Mouse (Mus musculus) heart, postnatal 36 days (tissue): ENCODE results near the gene Hilpda. TPM values are rescaled to one million over a fixed set of nuclear protein-coding genes. Genes with fewer than 3 reads are reported as not detected.

Experiments
- DNase-seq, 2 experiments: peaks; one replicate each; pipeline ENCODE4 v3.0.0; 2021 to 2022
- intact Hi-C: fragments of 180-260 bp; cut with DNase I; formaldehyde crosslinking; loops from one replicate; pipeline ENCODE4 v1.15.1; 2025
- total RNA-seq, 2 experiments: library from RNA; stranded (reverse); gene quantifications; 2 replicates each; pipeline ENCODE4 v1.2.3; 2021

The Hilpda gene
- total RNA-seq = 1 to 10 TPM; 4.4 to 5.7 TPM

DNA sequence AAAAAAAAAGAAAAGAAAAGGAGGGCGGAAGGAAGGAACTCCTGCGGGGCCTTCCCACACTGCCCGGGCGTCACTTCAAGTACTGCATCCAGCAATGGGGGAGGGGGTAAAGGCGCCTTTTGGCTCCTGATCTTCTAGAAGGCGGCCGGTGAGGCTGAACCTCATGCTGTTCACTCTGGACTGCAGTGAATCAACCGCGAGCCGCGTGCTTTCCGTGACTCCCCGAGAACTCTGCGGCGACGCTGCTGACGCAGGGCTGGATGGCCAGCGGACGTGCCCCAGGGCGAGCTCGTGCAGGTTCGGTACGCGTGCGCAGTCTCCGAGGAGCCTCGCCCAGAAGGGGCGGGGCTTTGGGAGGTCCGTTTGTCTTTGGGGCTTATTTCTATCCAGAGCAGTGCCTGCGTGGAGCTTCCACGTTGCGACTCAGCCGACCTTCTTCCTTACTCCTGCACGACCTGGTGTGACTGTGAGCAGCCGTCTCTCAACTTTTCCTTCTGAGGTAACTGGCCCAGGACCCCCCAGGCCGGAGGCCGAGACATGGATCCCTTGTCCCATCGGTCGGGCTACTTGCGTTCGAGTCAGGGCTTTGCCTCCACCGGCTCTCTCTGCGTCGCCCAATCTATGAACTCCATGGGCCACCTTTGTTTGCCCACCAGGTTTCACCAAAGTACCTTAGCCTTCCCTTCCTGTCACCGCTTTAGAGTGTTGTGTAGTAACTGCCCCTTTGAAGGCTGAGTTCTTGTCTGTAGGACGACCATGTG lies at the start of gene Hilpda:
Gene Hilpda, plus strand, starts transcription at position 177 of the 761 bp plus-strand sequence.
- DNase-seq = peak; percentile 90 to 93
- intact Hi-C loops = no loop called here

DNA sequence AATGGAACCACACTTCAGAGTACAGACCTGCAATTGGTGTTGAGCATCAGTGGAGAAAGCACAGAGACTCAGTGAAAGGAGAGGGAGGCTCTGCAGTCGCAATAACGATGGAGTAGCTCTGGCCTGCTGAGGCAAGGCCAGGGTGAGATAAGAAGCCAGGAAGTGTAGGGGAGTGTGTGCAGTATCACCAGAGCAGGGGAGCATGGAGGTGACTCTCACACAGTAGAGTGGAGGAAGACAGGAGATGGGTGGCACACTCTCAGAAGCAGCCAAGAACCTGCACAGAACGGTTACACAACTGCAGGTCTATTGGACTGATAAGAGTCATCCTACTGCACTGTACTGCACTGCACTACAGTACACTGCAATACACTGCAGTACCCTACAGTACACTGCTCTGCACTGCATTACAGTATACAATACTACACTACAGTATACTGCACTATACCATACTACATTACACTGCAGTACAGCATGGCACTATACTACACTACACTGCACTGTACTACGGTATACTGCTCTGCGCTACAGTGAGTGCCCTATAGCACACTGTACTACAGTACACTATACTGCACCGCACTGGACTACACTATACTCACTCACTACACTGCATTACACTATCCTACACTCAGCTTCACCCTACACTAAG lies 42.9 kb upstream of the Hilpda start:
- intact Hi-C loops = no loop called here
- DNase-seq = no peak

DNA sequence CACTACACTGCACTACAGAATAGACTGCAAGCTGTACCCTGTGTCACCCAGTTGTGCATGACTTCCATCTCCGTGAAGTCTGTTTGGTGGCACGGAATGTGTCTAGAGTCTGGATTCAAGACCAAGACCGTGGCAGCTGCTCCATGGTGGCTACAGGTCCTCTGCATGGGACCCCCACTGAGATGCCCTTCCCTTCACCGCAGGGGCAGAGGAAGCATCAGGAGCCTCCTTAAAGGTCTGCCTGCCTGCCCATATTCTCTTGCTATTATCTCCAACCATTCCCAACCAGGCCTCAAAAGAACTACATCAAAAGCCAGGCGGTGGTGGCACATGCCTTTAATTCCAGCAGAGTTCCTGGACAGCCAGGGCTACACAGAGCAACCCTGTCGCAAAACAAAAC lies 41.9 kb upstream of the Hilpda start:
- intact Hi-C loops = no loop called here
- no peak for DNase-seq

DNA sequence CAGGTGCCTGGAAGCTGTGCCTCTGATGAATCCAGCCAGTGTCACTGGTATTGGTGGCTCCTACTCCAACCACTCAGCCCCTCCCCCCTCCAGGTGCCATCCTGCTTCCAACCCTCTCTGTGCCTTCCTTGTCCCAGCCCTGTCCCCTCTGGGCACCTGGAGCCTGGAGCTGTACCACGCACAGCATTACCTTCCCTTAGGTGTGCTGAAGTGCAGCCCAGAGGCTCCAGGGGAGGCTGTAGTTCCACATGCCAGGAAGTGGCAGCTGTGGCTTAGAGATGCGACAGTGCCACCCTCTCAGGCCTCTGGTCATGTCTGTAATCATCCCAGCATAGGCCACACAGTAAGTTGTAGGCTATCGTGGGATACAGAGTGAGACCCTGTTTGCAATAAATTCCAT lies 40.5 kb upstream of the Hilpda start:
- DNase-seq = no peak
- intact Hi-C loops = no loop called here

DNA sequence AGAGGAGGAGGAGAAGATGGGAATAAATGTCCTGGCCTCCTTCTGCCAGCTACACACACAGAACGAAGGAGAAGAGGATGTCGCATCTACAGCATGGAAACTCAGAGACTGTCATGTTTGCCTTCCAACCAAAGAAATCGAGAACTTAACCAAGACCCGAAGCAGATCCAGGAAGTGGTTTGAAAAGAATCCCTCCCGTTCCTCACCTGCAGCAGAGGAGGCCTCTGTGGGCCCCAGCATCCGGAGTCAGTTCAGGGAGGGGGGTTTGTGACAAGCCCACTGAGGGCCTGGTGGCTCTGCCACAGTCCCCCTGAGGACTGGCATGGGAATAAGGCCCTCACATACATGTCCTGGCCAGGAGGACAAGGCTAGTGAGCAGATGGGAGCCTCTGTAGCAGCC lies 40.0 kb upstream of the Hilpda start:
- no peak for DNase-seq
- intact Hi-C loops = no loop called here

DNA sequence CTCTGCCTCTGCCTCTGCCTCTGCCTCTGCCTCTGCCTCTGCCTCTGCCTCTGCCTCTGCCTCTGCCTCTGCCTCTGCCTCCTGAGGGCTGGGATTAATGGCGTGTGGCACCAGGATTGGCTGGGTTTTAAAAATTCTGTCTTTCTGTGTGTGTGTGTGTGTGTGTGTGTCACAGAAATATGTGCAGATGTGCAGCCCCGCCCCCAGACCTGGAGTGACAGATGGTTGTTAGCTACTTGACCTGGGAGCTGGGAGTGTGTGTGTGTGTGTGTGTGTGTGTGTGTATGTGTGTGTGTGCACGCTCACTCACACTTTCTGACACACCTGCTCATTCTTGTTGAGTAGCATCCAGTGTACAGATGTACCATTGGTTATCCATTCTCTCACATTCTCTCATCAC lies 38.6 kb upstream of the Hilpda start:
- no peak for DNase-seq
- intact Hi-C loops = no loop called here

DNA sequence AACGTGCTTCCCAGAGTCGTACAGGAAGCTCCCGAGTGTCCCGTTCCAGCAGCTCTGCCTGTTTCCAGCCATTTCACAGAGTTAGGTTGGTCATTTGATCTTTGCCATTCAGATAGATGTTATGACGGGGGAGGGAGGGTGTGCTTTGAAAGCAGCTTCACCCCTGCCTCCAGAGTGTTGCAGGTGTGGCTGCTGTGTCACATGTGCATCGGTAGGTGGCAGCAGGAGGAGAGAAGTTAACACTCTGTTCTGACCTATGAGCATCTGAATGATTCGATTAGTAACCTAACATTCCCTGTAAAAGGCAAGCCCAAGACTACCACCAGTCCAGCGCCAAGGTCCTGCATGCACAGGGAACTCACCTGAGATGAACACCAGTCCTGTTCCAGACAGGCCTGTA lies 38.0 kb upstream of the Hilpda start:
- DNase-seq = no peak

DNA sequence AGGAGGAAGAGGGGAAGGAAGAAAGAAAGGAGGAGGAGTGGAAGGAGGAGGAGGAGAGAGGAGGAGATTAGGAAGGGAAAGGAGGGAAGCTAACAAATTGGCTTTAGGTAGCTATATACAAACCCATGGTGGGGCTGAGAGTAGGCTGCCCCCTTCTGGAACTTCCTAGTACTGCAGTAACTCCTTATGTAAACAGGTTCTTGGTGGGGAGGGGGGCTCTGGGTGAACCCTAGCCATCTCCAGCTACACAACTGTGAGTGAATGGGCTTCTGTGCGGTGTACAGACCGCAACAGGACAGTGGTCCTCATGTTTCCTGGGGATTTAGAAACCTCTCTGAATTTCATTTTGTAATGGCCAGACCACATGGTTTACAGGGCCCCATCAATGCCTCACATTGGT lies 31.5 kb upstream of the Hilpda start:
- DNase-seq = peak; percentile 62 to 67
- intact Hi-C loops = loop anchor here (1.0 to 2.0 kb wide), 4 partner anchors 24 to 70 kb away; partner anchors contain the start of genes Fam71f2 and Impdh1

More for the DNA sequence above, 38.0 kb upstream of the Hilpda start:
- intact Hi-C loops = no loop called here

DNA sequence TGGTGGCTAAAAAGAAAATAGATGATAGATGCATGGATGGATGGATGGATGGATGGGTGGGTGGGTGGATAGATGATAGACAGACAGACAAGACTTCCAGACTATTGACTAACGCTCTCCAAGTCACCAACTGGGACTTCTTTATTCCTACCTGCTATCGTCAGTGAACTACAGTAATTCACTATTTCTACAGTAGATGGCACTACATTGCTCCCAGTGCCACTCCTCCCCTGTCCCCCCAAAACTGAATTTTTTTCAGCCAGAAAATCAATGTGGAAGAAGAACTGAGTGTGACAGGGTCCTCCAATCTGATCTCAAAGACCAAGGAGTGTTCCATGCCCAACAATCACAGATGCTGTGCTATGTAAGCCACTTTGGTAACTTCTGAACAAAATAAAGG lies 30.6 kb upstream of the Hilpda start:
- intact Hi-C loops = loop anchor here (2.0 kb wide), 2 partner anchors 25 to 71 kb away; partner anchors contain the start of gene Impdh1

DNA sequence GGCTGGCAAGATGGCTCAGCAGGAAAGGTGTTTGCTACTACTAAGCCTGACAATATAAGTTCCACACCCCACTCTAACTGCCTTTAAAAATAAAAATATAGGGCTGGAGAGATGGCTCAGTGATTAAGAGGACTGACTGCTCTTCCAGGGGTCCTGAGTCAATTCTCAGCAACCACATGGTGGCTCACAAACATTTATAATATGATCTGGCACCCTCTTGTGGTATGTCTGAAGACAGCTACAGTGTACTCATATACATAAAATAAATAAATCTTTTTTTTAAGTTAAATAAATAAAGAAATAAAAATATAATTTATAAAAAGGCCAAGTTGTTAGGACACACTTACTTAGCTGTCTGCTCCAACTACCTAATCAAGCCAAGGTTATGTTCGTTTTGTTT lies 30.0 kb upstream of the Hilpda start:
- intact Hi-C loops = no loop called here
- DNase-seq = no peak

More for the DNA sequence above, 30.6 kb upstream of the Hilpda start:
- no peak for DNase-seq

DNA sequence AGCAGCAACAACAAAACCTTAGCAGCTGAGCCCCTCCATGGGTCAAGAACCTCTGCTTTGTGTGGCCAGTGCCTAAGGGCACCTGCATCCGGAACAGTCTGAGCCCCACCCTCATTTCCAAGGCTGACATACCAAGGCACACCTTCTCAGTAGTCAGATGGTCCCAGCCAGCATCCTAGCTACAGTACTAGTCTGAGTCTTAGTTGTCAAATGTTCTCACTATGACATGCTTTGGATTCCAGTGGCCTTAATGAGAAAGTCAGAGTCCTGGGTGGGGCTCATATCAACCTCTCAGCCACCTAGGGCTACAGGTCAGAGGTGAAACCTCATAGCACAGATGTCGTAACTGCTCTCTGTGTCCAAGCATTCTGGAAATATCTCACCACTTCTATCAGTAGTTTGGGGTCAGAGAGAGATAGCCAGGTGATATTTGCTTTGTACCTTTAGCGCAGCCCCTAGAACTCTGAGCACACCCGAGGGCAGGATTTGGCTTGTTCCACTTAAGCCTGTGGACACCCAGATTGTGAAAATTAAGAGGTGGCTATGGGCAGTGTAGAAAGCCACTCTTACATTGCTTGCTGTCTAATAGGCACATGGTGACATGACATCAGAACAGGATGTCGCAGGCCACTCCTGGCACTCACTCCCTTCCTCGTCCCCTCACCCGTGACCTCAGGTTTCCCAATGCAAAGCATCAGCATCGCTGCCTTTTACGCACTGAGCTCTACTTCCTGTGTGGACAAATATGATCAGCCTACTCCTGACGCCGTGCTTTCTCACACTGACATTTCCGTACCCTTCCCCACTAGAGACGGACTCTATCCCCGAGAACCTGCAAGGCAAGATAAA lies 26.8 kb upstream of the Hilpda start:
- intact Hi-C loops = no loop called here
- no peak for DNase-seq

DNA sequence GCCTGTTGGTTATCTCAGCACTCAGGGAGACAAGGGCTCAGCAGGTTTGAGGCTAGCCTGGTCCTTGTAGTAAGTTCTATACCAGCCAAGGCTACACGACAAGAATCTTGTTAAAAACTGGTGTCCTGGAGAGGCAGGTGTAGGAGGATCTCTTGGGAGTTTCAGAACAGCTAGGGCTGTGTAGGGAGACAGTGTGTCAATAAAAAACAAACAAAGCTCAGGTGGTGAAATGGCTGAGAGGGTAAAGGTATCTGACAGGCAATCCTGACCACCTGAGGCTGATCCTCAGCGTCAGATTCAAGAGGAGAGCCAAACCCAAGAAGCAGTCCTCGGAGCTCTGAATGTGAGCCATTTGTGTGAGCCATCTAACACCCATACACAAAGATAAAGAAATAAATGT lies 26.1 kb upstream of the Hilpda start:
- no peak for DNase-seq
- intact Hi-C loops = no loop called here

DNA sequence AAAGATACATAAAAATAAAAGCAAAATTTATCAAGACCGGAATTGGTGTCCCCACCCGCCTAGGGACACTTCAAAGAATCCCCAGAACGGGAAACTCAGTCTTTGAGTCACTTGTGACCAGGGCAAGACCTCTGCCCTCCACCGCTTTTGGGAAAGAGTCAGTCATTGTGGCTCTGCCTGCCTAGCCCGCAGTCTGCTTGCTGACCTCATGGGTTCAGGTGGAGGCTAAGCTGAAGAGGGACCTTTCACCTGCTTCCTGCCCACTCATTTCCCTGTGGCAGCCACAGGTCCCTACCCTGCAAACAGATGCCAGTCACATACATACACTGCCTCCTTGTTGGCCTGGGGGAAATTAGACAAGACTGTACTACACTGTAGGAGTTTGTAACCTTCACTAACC lies 25.7 kb upstream of the Hilpda start:
- DNase-seq = no peak

DNA sequence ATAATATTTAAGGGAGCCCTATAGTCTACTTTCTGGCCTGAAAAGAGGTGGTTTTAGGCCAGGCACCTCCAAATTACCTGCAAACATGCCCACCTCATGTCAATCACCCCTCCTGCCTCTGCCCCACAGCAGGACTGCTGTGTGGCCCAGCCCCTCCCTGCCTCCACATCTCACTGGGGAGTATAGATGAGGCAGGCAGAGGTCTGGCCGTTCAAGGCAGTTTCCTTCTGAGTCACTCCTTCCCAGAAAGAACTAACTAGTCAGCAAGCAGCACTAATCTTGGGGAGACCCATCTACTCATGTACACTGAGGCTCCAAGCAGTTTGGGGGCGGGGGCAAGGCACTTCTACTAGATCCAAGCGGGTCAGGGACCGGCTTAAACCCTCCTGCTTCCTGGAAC lies 25.2 kb upstream of the Hilpda start:
- no peak for DNase-seq
- intact Hi-C loops = no loop called here

More for the DNA sequence above, 25.7 kb upstream of the Hilpda start:
- intact Hi-C loops = no loop called here

DNA sequence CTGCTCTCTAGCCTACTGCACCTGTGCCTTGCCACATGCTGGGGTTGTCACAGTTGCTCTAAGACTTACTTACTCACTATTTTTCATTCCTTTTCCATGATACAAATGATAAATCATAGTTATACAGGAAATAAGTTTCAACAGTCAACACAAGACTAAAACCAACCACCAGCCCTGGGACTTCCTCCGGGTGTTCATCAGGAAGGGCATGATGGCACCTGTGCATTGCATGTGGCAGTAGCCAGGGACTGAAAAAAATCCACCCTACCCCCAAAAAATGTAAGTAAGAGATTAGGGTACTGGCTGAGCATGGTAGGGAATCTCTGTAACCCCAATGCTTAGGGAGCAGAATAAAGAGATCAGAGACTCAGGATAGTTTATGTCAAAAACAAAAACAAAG lies 12.9 kb upstream of the Hilpda start:
- intact Hi-C loops = no loop called here
- no peak for DNase-seq

DNA sequence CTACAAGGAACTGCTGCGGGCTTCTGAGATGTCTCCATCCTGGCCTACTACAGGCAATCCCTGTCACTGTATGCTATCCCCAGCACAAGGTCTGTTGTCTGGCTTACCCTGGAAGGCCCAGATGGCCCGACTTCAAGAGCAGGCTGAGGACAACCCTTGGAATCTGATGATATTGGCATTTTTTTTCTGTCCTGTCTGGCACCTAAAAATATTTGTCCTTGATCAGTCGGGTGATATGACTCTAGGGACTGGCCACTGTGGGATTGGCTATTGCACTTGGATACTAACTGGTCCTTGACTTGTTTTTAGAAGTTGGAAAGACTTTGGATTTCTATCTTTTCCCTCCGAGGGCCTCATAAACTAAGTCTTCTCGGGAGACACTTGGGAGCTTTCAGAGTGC lies 10.5 kb upstream of the Hilpda start:
- intact Hi-C loops = no loop called here
- no peak for DNase-seq

DNA sequence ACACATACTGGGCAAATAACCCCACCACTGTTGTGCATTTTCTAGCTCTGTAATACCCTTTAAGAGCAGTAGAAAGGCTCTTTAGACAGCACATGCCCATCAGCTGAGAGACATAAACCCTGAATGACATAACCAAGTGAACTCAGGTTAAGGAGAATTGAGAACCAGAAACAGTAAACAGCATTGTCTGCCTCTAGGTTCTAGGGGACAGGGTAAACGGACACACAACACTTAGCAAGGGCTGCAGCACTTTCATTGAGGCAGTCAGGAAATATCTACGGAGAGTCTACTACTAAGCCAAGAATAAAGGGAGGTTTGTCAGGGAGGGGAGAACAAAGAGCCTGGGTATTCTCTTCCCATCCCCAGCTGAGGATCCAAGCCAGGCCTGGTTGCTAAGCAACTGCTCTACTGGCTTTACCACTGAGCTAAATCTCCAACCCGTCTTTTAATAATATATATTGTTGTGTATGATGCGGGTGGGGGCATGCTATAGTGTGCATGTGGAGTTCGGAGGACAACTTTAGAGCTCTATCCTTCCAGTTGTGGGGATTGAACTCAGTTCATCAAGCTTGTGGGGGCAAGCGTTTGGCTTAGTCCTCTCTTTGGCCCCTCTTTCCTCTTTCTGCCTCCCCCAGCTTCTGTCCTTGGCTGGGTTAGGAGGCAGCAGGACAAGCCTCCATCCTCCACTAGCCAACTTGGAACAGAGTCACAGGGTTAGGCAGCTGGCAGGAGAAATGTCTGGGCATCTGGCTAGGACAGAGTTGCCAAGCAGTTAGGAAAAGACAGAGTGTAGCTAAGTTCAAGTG lies 8.4 kb upstream of the Hilpda start:
- intact Hi-C loops = no loop called here
- peak; percentile 46 to 47 for DNase-seq

DNA sequence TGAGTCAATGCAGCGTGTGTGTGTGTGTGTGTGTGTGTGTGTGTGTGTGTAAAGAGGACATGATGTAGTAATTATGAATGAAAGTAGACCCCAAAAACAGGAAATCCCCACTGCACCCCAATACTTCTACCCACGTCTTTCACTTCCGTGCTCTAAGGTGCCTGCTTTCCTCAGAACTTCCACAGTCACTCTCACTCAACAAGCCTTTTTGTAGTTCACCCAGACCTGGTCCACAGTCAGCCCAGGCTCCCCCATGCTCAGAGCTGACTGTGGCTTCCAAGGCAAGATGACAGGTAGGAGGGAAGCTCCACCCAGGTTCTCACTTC lies 7.9 kb upstream of the Hilpda start:
- DNase-seq = no peak
- intact Hi-C loops = no loop called here

DNA sequence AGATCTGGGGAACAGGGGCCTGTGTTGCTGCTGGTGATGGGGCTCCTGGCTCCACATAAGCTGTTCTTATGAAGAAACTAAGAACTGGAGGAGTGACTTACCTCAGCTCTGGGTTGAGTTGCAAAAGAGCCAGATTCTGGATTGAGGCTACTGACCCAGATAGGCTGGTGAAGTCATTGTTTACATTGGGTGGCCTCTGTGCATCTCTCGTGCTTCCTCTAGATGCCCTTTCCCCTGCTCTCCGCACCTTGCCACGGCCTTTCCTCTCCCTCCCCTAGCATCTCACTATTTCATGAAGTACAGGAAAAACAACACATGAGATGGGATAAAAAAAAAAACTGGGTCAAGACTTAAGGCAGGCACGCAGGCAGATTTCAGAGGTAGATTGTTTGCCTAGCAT lies 5.4 kb upstream of the Hilpda start:
- DNase-seq = no peak
- intact Hi-C loops = no loop called here

DNA sequence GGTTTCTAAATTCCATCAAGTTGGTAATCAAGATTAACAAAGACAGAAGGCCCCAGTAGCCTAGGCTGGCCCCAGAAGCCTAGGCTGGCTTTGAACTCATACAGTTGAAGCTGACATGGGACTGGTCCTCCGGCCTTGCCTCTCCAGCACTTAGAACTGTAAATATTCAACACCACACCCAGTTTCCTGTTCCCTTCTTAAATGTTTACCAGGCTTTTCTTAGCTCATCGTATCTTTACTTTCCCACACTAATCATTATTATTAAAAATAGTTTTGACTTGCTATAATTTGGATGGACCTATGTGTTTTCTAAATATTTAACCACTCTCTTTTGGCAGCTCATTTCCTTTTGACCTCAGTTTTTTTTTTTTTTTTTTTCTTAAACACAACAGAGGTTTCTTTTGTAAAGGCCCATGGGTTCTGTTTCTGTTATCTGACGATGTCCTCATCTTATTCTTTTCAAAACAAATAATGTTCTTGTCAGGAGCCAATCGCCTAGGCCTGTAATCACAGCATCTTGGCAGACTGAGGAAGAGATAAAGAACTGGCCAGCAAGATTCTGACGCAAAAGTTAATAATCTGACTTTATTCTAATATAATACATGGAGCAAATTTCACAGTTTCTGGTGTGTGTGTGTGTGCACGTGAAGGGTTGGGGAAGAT lies 3.2 kb upstream of the Hilpda start:
- intact Hi-C loops = no loop called here

More for the DNA sequence above, 3.2 kb upstream of the Hilpda start:
- DNase-seq = no peak
